Mouse (Mus musculus) ES-E14 (cell line): ENCODE results near the gene Ghdc.

Experiments used
- CHD2 ChIP-seq: IDR thresholded peaks from 2 replicates; pipeline ENCODE4 v1.6.1; 2014; ENCODE audit warnings: mild to moderate bottlenecking, low read depth, low read length, inconsistent platforms
- HCFC1 ChIP-seq: IDR thresholded peaks from 2 replicates; pipeline ENCODE4 v1.6.1; 2012; ENCODE audit warnings: low read length, inconsistent platforms, borderline replicate concordance; ENCODE audit not compliant: insufficient read depth
- MAFK ChIP-seq: IDR thresholded peaks from 2 replicates; pipeline ENCODE4 v1.6.1; 2014; ENCODE audit warnings: mild to moderate bottlenecking, low read depth, low read length, inconsistent platforms; ENCODE audit not compliant: insufficient read depth
- ZC3H11A ChIP-seq: IDR thresholded peaks from 2 replicates; pipeline ENCODE4 v1.6.1; 2012; ENCODE audit warnings: low read depth, mild to moderate bottlenecking, inconsistent platforms, low read length, borderline replicate concordance
- ZNF384 ChIP-seq: IDR thresholded peaks from 2 replicates; pipeline ENCODE4 v1.6.1; 2012; ENCODE audit warnings: low read depth, low read length, inconsistent platforms

DNA sequence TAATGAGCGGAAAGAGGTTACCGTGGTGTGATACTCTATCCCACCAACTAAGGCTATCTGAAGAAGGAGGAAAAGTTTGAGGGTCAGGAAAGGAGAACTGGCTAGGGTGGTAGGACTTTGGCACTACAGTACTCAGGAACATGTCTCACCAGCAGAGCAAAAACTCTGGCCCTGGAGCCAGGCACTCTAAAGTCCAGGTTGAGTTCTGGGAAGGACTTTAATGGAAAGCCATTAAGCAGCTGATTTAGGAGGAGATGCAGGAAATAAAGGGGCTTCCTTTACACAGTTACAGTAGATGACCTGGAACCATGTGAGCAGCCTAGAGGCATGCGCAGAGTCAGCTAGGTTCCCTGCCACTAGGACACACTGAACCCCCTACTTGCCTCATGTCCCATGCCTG, 43.6 kb downstream of the Ghdc start:
- TF ChIP-seq ZNF384 = no peak
- no peak for TF ChIP-seq CHD2
- TF ChIP-seq MAFK = no peak
- TF ChIP-seq HCFC1 = no peak
- TF ChIP-seq ZC3H11A = no peak
